Mouse (Mus musculus): ENCODE results near the gene Etl4. TPM values are rescaled to one million over a fixed set of nuclear protein-coding genes. Genes with fewer than 3 reads are reported as not detected.

Gene Etl4
- polyA plus RNA-seq, 1 experiment from 2014 or later, result 38.0 TPM

- ATAC-seq (replicated peaks; ENCODE audit: low FRiP score, low read depth) (no peak), DNase-seq (ENCODE audit: low spot score) (no peak)
- Histone ChIP-seq H3K9me3 (replicated peaks; ENCODE audit: low read length) (no peaks in the 10 kb centered on the region), H3K9ac (ENCODE audit: low read depth, low read length) (no peak overlapping the region), H3K27me3 (ENCODE audit: insufficient read depth, low read length) (no peaks in the 10 kb centered on the region), H3K4me3 (replicated peaks; ENCODE audit: low read depth, low read length) (no peak overlapping the region), H3K27ac (no peak overlapping the region), H3K4me2 (ENCODE audit: low read length) (no peak overlapping the region), H3K36me3 (ENCODE audit: insufficient read depth, low read length) (no peaks in the 10 kb centered on the region), H3K4me1 (replicated peaks; ENCODE audit: insufficient read depth, low read length) (no peaks in the 10 kb centered on the region)
- no peak for TF ChIP-seq CTCF (IDR thresholded peaks at IDR 0.05; ENCODE audit: low read depth)
- 75% methylated on average over 2 of the region's 2 CpGs for WGBS
Measured at GRCm38 (mm10) chr2:20594129-20594528, 684.5 kb downstream of the Etl4 start.

GRCm38 (mm10) chr2:20595000-20595399 is 685.4 kb downstream of the Etl4 start:
- no peak overlapping the region for H3K27ac ChIP-seq
- DNase-seq (ENCODE audit: low spot score) (no peak), ATAC-seq (replicated peaks; ENCODE audit: low FRiP score, low read depth) (no peak)
- no peak overlapping the region for H3K4me3 ChIP-seq (replicated peaks; ENCODE audit: low read depth, low read length)
- no peaks in the 10 kb centered on the region for H3K36me3 ChIP-seq (ENCODE audit: insufficient read depth, low read length)
- WGBS, result 93% methylated on average over 3 of the region's 3 CpGs
- H3K27me3 ChIP-seq (ENCODE audit: insufficient read depth, low read length), result no peaks in the 10 kb centered on the region
- TF ChIP-seq CTCF (IDR thresholded peaks at IDR 0.05; ENCODE audit: low read depth), result no peak
- no peak overlapping the region for H3K9ac ChIP-seq (ENCODE audit: low read depth, low read length)
- H3K4me1 ChIP-seq (replicated peaks; ENCODE audit: insufficient read depth, low read length), result no peaks in the 10 kb centered on the region
- H3K9me3 ChIP-seq (replicated peaks; ENCODE audit: low read length), result no peaks in the 10 kb centered on the region
- no peak overlapping the region for H3K4me2 ChIP-seq (ENCODE audit: low read length)

GRCm38 (mm10) chr2:20596558-20596957 is 687.0 kb downstream of the Etl4 start:
- no peak for DNase-seq (ENCODE audit: low spot score)
- WGBS, result 94% methylated on average over 3 of the region's 3 CpGs

GRCm38 (mm10) chr2:20597193-20597592 is 687.6 kb downstream of the Etl4 start:
- Histone ChIP-seq H3K36me3 (ENCODE audit: insufficient read depth, low read length) (no peaks in the 10 kb centered on the region), H3K4me2 (ENCODE audit: low read length) (no peak overlapping the region), H3K9ac (ENCODE audit: low read depth, low read length) (no peak overlapping the region), H3K4me1 (replicated peaks; ENCODE audit: insufficient read depth, low read length) (no peaks in the 10 kb centered on the region), H3K27ac (no peak overlapping the region), H3K27me3 (ENCODE audit: insufficient read depth, low read length) (no peaks in the 10 kb centered on the region), H3K9me3 (replicated peaks; ENCODE audit: low read length) (no peaks in the 10 kb centered on the region), H3K4me3 (replicated peaks; ENCODE audit: low read depth, low read length) (no peak overlapping the region)
- ATAC-seq (replicated peaks; ENCODE audit: low FRiP score, low read depth) (no peak), DNase-seq (ENCODE audit: low spot score) (no peak)
- 72% methylated on average over 2 of the region's 2 CpGs for WGBS
- TF ChIP-seq CTCF (IDR thresholded peaks at IDR 0.05; ENCODE audit: low read depth), result no peak

More at GRCm38 (mm10) chr2:20596558-20596957, 687.0 kb downstream of the Etl4 start:
- Histone ChIP-seq H3K9me3 (replicated peaks; ENCODE audit: low read length) (no peaks in the 10 kb centered on the region), H3K4me1 (replicated peaks; ENCODE audit: insufficient read depth, low read length) (no peaks in the 10 kb centered on the region), H3K4me3 (replicated peaks; ENCODE audit: low read depth, low read length) (no peak overlapping the region), H3K4me2 (ENCODE audit: low read length) (no peak overlapping the region), H3K36me3 (ENCODE audit: insufficient read depth, low read length) (no peaks in the 10 kb centered on the region), H3K9ac (ENCODE audit: low read depth, low read length) (no peak overlapping the region), H3K27ac (no peak overlapping the region), H3K27me3 (ENCODE audit: insufficient read depth, low read length) (no peaks in the 10 kb centered on the region)
- ATAC-seq (replicated peaks; ENCODE audit: low FRiP score, low read depth), result no peak
- no peak for TF ChIP-seq CTCF (IDR thresholded peaks at IDR 0.05; ENCODE audit: low read depth)

- Histone ChIP-seq H3K4me2 (ENCODE audit: low read length) (no peak overlapping the region), H3K27ac (no peak overlapping the region), H3K27me3 (ENCODE audit: insufficient read depth, low read length) (no peaks in the 10 kb centered on the region), H3K4me3 (replicated peaks; ENCODE audit: low read depth, low read length) (no peak overlapping the region), H3K9ac (ENCODE audit: low read depth, low read length) (no peak overlapping the region), H3K4me1 (replicated peaks; ENCODE audit: insufficient read depth, low read length) (no peaks in the 10 kb centered on the region), H3K36me3 (ENCODE audit: insufficient read depth, low read length) (no peaks in the 10 kb centered on the region), H3K9me3 (replicated peaks; ENCODE audit: low read length) (no peaks in the 10 kb centered on the region)
- DNase-seq (ENCODE audit: low spot score), result no peak
- WGBS, result 87% methylated on average over 2 of the region's 2 CpGs
- TF ChIP-seq CTCF (IDR thresholded peaks at IDR 0.05; ENCODE audit: low read depth), result no peak
- no peak for ATAC-seq (replicated peaks; ENCODE audit: low FRiP score, low read depth)
Measured at GRCm38 (mm10) chr2:20602656-20603055, 693.1 kb downstream of the Etl4 start.

- Histone ChIP-seq H3K36me3 (ENCODE audit: insufficient read depth, low read length) (no peaks in the 10 kb centered on the region), H3K27ac (no peak overlapping the region), H3K27me3 (ENCODE audit: insufficient read depth, low read length) (no peaks in the 10 kb centered on the region), H3K9ac (ENCODE audit: low read depth, low read length) (no peak overlapping the region), H3K4me2 (ENCODE audit: low read length) (no peak overlapping the region), H3K4me1 (replicated peaks; ENCODE audit: insufficient read depth, low read length) (no peaks in the 10 kb centered on the region), H3K4me3 (replicated peaks; ENCODE audit: low read depth, low read length) (no peak overlapping the region), H3K9me3 (replicated peaks; ENCODE audit: low read length) (no peaks in the 10 kb centered on the region)
- 67% methylated on average over 6 of the region's 6 CpGs for WGBS
- DNase-seq (ENCODE audit: low spot score), result no peak
- ATAC-seq (replicated peaks; ENCODE audit: low FRiP score, low read depth), result no peak
- TF ChIP-seq CTCF (IDR thresholded peaks at IDR 0.05; ENCODE audit: low read depth), result no peak
Measured at GRCm38 (mm10) chr2:20603536-20603935, 694.0 kb downstream of the Etl4 start.

- Histone ChIP-seq H3K9ac (ENCODE audit: low read depth, low read length) (no peak overlapping the region), H3K27me3 (ENCODE audit: insufficient read depth, low read length) (no peaks in the 10 kb centered on the region), H3K9me3 (replicated peaks; ENCODE audit: low read length) (no peaks in the 10 kb centered on the region), H3K36me3 (ENCODE audit: insufficient read depth, low read length) (no peaks in the 10 kb centered on the region), H3K4me3 (replicated peaks; ENCODE audit: low read depth, low read length) (no peak overlapping the region), H3K27ac (no peak overlapping the region), H3K4me2 (ENCODE audit: low read length) (no peak overlapping the region), H3K4me1 (replicated peaks; ENCODE audit: insufficient read depth, low read length) (no peaks in the 10 kb centered on the region)
- no peak for DNase-seq (ENCODE audit: low spot score)
- WGBS, result 84% methylated on average over 6 of the region's 6 CpGs
- ATAC-seq (replicated peaks; ENCODE audit: low FRiP score, low read depth), result no peak
- TF ChIP-seq CTCF (IDR thresholded peaks at IDR 0.05; ENCODE audit: low read depth), result no peak
Measured at GRCm38 (mm10) chr2:20603991-20604390, 694.4 kb downstream of the Etl4 start.
